Mouse (Mus musculus) cerebellum, adult 9-10 months (tissue): Measurements from ENCODE around the gene Ripk4.
A peak's percentile ranks its signal among the peaks of the same experiment; 100 is the strongest.

ENCODE experiments used
- DNase-seq: peaks from one replicate; pipeline ENCODE4 v3.0.0; 2022

The Ripk4 gene

DNA sequence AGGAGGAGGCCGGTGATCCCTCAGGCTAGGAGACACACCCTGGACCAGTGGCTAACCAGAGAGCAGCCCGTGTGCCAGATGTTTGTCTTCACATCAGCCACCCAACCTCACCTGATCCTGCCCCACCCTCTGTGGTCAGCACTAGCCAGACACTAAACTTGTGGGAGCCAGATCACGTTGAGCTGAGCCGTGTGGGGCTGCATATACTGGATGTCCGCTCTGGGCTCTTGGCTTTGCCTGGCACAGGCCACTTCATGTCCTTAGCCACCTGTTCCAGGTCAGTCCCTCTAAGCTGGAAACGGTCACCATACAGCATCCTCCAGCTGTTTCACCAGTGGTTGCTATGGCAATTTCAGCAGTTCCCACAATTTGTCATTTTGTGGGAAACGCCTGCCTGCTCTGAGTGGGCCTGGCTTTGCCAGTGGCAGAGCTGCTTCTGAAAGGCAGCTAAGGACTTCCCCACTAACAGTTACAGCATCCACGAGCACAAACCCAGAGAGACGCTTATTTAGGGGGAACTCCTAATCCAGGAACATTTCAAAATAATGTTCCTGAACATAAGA lies 28.7 kb downstream of the Ripk4 start:
- no peak for DNase-seq

DNA sequence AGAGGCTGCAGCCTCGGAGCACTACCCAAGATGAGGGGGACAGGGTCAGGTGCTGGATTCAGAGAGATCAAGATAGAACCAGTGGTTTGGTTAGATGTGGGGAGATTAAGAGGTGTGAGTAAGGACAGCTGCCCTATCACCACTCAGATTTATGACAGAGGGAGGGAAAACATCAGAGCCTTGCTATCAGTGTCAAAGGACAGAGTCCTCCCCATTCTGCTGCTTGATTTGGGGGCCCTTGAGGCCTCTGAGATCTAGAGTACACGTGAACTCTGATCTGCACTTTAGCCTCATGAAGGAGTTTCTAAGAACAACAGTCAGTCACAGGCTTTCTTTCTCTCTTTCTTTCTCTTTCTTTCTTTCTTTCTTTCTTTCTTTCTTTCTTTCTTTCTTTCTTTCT lies 30.0 kb downstream of the Ripk4 start:
- no peak for DNase-seq

DNA sequence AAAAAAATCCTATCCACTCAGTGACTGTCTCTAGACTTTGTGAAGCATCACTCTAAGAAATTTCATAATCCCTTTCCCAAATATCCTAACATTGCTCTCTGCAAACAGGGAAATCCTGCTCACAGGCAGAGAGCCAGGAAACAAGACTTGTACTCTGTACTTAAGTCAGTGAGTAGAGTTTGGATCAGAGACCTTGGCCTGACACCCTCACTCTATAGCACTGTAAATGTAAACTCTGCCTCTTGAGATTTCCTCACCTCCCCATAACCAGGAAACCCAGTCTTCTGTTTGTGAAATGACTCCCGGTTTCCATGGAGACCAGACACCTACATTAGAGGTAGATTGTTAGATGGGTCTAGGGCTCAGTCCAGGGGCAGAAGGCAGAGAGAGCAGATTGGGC lies 33.3 kb downstream of the Ripk4 start:
- DNase-seq = no peak

DNA sequence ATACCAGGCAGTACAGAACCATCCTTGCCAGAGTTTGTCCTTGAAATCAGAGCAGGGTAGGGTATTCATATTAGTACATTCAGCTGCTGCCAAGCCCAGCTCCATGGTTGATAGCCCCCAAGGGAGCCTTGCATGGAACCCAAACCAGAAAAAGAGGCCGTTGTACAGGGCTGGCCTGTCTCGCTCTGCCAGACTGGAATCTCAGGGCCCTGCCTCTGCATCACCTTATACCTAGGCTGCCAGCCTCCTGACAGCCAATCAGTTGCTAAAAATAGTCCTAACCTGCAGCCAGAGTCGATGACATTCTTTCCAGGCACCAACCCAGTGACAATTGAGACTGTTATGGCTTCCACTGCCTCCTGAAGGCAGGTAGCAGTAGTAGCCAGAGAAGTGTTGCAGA lies 37.2 kb downstream of the Ripk4 start:
- no peak for DNase-seq

DNA sequence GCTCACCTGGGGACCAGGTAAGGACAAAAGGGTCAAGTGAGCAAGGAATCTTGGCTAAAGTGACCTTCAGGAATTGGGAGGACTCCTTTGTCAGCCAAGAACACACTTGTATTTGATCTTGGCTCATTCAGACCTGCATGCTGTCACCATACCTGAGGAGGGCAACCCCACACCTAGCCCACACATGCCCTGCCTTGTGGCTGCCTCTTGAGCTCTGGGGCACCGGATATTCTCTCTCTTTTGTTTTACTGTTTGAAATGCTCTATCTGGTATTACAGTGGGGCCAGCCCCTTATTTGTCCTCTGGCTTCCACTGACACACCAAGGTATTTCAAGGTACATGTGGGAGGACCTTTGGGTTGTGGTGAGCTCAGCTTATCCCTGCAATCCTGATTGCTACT lies 43.5 kb downstream of the Ripk4 start:
- no peak for DNase-seq

DNA sequence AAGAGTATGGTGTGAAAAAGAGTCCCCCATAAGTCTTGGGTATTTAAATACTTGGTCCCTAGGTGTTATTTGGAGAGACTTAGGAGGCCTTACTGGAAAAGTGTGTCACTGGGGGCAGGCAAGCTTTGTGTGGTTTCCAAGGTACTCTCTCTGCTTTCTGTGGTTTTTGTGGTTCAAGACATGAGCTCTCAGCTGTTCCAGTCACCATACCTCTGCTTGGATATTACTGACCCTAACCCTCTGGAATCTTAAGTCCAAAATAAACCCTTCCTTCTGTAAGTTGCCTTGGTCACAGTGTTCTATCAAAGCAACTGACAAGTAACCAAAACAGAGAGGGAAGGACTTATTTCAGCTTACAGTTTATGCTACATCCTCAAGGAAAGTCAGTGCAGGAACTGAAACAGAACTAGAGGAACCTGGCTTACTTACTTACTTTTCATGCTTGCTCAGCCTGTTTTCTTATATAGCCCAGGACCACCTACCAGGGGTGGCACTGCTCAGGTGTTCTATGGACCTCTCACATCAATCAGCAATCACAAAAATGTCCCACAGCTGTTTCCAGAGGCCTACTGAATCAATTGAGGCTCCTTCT lies 44.1 kb downstream of the Ripk4 start:
- no peak for DNase-seq

DNA sequence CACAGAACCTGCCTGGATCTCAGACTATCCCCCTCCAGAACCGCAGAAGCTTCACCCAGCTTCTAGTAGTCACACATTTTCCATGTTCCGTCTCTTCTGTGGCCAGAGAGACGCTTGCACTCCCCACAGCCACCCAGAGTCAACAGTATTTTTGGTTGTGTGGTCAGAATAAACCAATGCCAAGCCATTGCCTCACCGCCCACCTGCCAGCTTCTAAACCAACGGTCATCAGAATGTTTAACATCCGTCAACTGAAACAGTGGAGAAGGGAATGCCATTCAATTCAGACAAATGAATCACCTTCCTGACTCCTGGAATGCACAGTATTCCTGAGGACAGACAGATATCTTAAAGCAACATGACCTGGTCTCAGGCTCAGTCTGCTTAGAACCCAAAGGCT lies 47.0 kb downstream of the Ripk4 start:
- DNase-seq = no peak

DNA sequence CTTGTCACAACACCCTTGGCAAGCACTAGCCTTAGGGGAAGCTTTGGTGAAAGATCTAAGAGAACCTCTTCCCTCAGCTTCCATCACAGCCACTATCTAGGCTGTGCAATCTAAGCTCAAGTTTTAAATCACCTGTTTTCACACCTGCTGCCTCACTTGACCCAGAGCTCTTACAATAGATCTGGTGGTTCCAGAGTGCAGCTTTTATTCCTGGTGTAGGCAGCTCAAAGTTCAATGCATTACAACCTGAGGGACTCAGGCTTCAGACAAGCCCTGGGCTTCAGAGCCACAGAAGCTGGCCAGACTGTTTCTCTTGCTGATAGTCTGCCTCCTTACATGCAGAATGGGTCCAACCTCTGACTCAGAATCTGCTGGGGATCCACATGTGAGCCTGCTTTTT lies 51.5 kb downstream of the Ripk4 start:
- no peak for DNase-seq

DNA sequence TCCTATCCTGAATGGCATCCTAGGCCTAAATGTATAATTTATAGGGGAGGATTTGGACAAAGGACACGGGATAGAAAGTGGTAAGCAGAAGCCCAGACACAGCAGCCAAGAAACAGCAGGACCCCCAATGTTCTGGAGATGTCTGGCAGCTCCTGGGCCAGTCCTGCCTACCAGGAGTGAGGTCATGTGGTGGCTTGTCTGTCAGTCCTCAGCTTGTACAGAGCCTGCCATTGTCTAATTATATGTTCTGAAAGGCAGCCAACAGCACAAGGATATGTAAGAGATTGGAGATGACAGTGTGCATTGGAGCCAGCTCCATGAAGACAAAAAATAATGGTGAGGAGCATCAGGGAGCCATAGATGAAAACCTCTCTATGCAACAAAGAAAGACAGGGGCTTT lies 61.7 kb downstream of the Ripk4 start:
- DNase-seq = peak; percentile 13

DNA sequence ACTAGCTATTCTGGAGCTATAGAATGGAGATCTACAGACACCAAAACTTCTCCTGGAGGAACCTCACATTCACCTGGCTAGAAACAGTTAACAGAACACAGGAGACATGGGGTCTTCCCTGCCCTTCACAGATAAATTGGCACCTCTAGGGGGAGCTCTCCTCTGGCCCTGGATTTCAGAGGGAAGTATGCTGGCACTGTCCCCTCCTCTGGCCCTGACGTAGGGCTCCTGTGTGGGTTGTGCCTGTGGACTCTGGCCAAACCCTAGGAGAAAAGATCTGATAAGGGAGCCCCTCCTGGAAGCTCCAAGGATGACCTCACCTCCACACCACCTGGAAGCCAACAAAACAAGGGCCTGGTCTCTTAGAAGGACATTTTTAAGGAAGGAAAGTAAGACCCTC lies 65.8 kb downstream of the Ripk4 start:
- DNase-seq = no peak

DNA sequence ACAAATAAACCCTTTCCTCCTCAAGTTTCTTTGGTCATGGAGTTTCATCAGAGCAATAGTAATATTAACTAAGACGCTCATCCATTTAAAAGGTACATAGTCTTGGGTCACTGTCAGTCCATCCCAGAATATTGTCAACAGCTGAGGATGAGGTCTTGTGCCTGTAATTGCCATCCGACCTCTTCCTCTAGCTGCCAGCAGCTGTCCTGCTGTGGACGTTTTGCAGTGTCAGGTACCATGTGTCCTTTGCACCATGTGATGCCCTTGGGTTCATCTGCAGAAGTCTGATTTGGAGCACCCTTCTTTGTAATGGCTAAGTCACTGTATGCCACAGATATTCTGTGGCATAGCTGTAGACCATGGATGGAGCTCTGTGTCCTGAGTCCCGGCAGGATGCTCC lies 67.9 kb downstream of the Ripk4 start:
- no peak for DNase-seq
